Mouse (Mus musculus) midbrain, embryonic 15.5 days (tissue): ENCODE results near the gene Tmem145. TPM values are rescaled to one million over a fixed set of nuclear protein-coding genes. Genes with fewer than 3 reads are reported as not detected.
"Not testable (repeated sequence)": the region's sequence is repeated elsewhere in the genome, so short reads cannot be mapped to it uniquely, and the experiment has no call there.

Source experiments
- ATAC-seq: fragments of 200-750 bp; cut with Nextera tagmentation; replicated peaks from 2 replicates; pipeline ENCODE4 v1.8.0; 2017; ENCODE audit warnings: moderate TSS enrichment
- H3K27ac ChIP-seq: fragments of 300-500 bp; sonication (generic); 2 replicates; pipeline ENCODE4 v1.5.1; 2015; ENCODE audit warnings: mild to moderate bottlenecking, inconsistent platforms
- H3K27me3 ChIP-seq: fragments of 300-500 bp; sonication (generic); replicated peaks from 2 replicates; pipeline ENCODE4 v1.6.1; 2015; ENCODE audit warnings: inconsistent platforms
- H3K36me3 ChIP-seq: fragments of 300-500 bp; sonication (generic); replicated peaks from 2 replicates; pipeline ENCODE4 v1.6.1; 2015; ENCODE audit warnings: inconsistent platforms
- H3K4me1 ChIP-seq: fragments of 300-500 bp; sonication (generic); 2 replicates; pipeline ENCODE4 v1.6.1; 2015; ENCODE audit warnings: inconsistent platforms
- H3K4me2 ChIP-seq: fragments of 300-500 bp; sonication (generic); 2 replicates; pipeline ENCODE4 v1.6.1; 2015; ENCODE audit warnings: inconsistent platforms, mild to moderate bottlenecking, moderate library complexity
- H3K4me3 ChIP-seq: fragments of 300-500 bp; sonication (generic); 2 replicates; pipeline ENCODE4 v1.5.1; 2015; ENCODE audit warnings: mild to moderate bottlenecking, inconsistent platforms
- H3K9ac ChIP-seq: fragments of 300-500 bp; sonication (generic); 2 replicates; pipeline ENCODE4 v1.6.1; 2015; ENCODE audit warnings: mild to moderate bottlenecking, inconsistent platforms
- H3K9me3 ChIP-seq: fragments of 300-500 bp; sonication (generic); 2 replicates; pipeline ENCODE4 v1.6.1; 2016; ENCODE audit warnings: inconsistent platforms
- WGBS: fragments of 180-500 bp; shearing (Covaris S2); methylation state at CpG from one replicate; pipeline ENCODE4 v1.1.7; 2015; ENCODE audit warnings: mixed read lengths; 5-methylcytosine and 5-hydroxymethylcytosine counted together
- polyA plus RNA-seq: library from polyadenylated mRNA; unstranded; fragments of >200 nt; fragmentation: Nextera tagmentation; extraction: Ambion mirVana; gene quantifications from 2 replicates; pipeline ENCODE4 v1.2.1, GENCODE M21; 2015

The Tmem145 gene
- polyA plus RNA-seq, 1 experiment from 2014 or later = 102 TPM

GRCm38 (mm10) chr7:25316532-25317445 is 10.9 kb downstream of the Tmem145 start, which contains the start of gene Megf8:
Gene Megf8, plus strand, starts transcription at chr7:25317164.
- Histone ChIP-seq H3K4me1 (peaks cover 49% of the 10 kb centered on the region), H3K9ac (peak within 1 kb of the TSS; percentile 72), H3K9me3 (no peaks in the 10 kb centered on the region), H3K36me3 (no peaks in the 10 kb centered on the region), H3K27me3 (peaks cover 34% of the 10 kb centered on the region), H3K4me2 (peak within 1 kb of the TSS; percentile 94), H3K27ac (peak within 1 kb of the TSS; percentile 86), H3K4me3 (peak within 1 kb of the TSS; percentile 55)
- under 1% methylated on average over 52 of the region's 52 CpGs for WGBS
- ATAC-seq = peak; percentile 98

GRCm38 (mm10) chr7:25317446-25317999 is 11.6 kb downstream of the Tmem145 start:
- H3K4me3 ChIP-seq = peak overlapping the region; percentile 55
- peaks cover 26% of the 10 kb centered on the region for H3K27me3 ChIP-seq
- no peaks in the 10 kb centered on the region for H3K36me3 ChIP-seq
- no peak for ATAC-seq
- WGBS = 12% methylated on average over 21 of the region's 21 CpGs
- peak overlapping the region; percentile 72 for H3K9ac ChIP-seq
- H3K9me3 ChIP-seq = no peaks in the 10 kb centered on the region
- peak overlapping the region; percentile 94 for H3K4me2 ChIP-seq
- peaks cover 54% of the 10 kb centered on the region for H3K4me1 ChIP-seq
- peak overlapping the region; percentile 86 for H3K27ac ChIP-seq

GRCm38 (mm10) chr7:25322058-25322484 is 16.2 kb downstream of the Tmem145 start:
- no peak overlapping the region for H3K9ac ChIP-seq

GRCm38 (mm10) chr7:25323219-25323618 is 17.3 kb downstream of the Tmem145 start:
- H3K4me2 ChIP-seq = no peak overlapping the region
- WGBS = 95% methylated on average over 2 of the region's 2 CpGs
- no peak for ATAC-seq
- no peaks in the 10 kb centered on the region for H3K27me3 ChIP-seq
- H3K9me3 ChIP-seq = no peaks in the 10 kb centered on the region
- no peak overlapping the region for H3K27ac ChIP-seq
- no peak overlapping the region for H3K9ac ChIP-seq
- H3K4me3 ChIP-seq = no peak overlapping the region
- peaks cover 26% of the 10 kb centered on the region for H3K4me1 ChIP-seq
- H3K36me3 ChIP-seq = 0 out of 2 replicates have a peak, but pooled peaks cover 3% of the 10 kb centered on the region

More at GRCm38 (mm10) chr7:25322058-25322484, 16.2 kb downstream of the Tmem145 start:
- no peak for ATAC-seq
- H3K27ac ChIP-seq = 0 out of 2 replicates have a peak overlapping the region, but pooled peaks have one; percentile 53
- H3K4me2 ChIP-seq = no peak overlapping the region
- no peaks in the 10 kb centered on the region for H3K36me3 ChIP-seq
- peaks cover 36% of the 10 kb centered on the region for H3K4me1 ChIP-seq
- 12% methylated on average over 6 of the region's 6 CpGs for WGBS
- no peaks in the 10 kb centered on the region for H3K9me3 ChIP-seq
- no peaks in the 10 kb centered on the region for H3K27me3 ChIP-seq
- no peak overlapping the region for H3K4me3 ChIP-seq

GRCm38 (mm10) chr7:25325431-25325830 is 19.5 kb downstream of the Tmem145 start:
- not testable (repeated sequence) for H3K27me3 ChIP-seq, H3K4me3 ChIP-seq, H3K9me3 ChIP-seq, H3K36me3 ChIP-seq, ATAC-seq, H3K4me2 ChIP-seq, H3K27ac ChIP-seq, H3K9ac ChIP-seq
- 90% methylated on average over 6 of the region's 6 CpGs for WGBS
- peaks cover 15% of the 10 kb centered on the region for H3K4me1 ChIP-seq

- no peak for ATAC-seq
- no peak overlapping the region for H3K4me3 ChIP-seq
- H3K9me3 ChIP-seq = no peaks in the 10 kb centered on the region
- no peak overlapping the region for H3K4me2 ChIP-seq
- peaks cover 16% of the 10 kb centered on the region for H3K36me3 ChIP-seq
- H3K9ac ChIP-seq = no peak overlapping the region
- H3K27me3 ChIP-seq = no peaks in the 10 kb centered on the region
- peaks cover 10% of the 10 kb centered on the region for H3K4me1 ChIP-seq
- 81% methylated on average over 8 of the region's 8 CpGs for WGBS
- H3K27ac ChIP-seq = no peak overlapping the region
Observed at GRCm38 (mm10) chr7:25326233-25326632, 20.3 kb downstream of the Tmem145 start.

GRCm38 (mm10) chr7:25333596-25334307 is 27.8 kb downstream of the Tmem145 start:
- peaks cover 29% of the 10 kb centered on the region for H3K36me3 ChIP-seq
- H3K4me1 ChIP-seq = no peaks in the 10 kb centered on the region
- no peak overlapping the region for H3K27ac ChIP-seq
- no peaks in the 10 kb centered on the region for H3K27me3 ChIP-seq
- H3K4me2 ChIP-seq = no peak overlapping the region
- ATAC-seq = 0 out of 2 replicates have a peak, but pooled peaks have one; percentile 37
- H3K4me3 ChIP-seq = no peak overlapping the region
- H3K9ac ChIP-seq = no peak overlapping the region
- no peaks in the 10 kb centered on the region for H3K9me3 ChIP-seq
- 39% methylated on average over 16 of the region's 16 CpGs for WGBS

- H3K9me3 ChIP-seq = no peaks in the 10 kb centered on the region
- no peaks in the 10 kb centered on the region for H3K4me1 ChIP-seq
- no peak overlapping the region for H3K4me2 ChIP-seq
- no peaks in the 10 kb centered on the region for H3K27me3 ChIP-seq
- 84% methylated on average over 12 of the region's 12 CpGs for WGBS
- H3K36me3 ChIP-seq = peaks cover 29% of the 10 kb centered on the region
- H3K4me3 ChIP-seq = no peak overlapping the region
- no peak overlapping the region for H3K27ac ChIP-seq
- no peak for ATAC-seq
- H3K9ac ChIP-seq = no peak overlapping the region
Observed at GRCm38 (mm10) chr7:25334472-25334871, 28.6 kb downstream of the Tmem145 start.

GRCm38 (mm10) chr7:25339329-25339728 is 33.4 kb downstream of the Tmem145 start:
- H3K36me3 ChIP-seq = peaks cover 16% of the 10 kb centered on the region
- H3K27me3 ChIP-seq = no peaks in the 10 kb centered on the region
- no peak overlapping the region for H3K27ac ChIP-seq
- no peak overlapping the region for H3K4me3 ChIP-seq
- H3K4me1 ChIP-seq = no peaks in the 10 kb centered on the region
- no peak overlapping the region for H3K4me2 ChIP-seq
- ATAC-seq = no peak
- no peak overlapping the region for H3K9ac ChIP-seq
- 93% methylated on average over 9 of the region's 9 CpGs for WGBS
- H3K9me3 ChIP-seq = no peaks in the 10 kb centered on the region

- Histone ChIP-seq H3K27ac (peak overlapping the region; percentile 19; the same call in 1 of the 2 replicates), H3K9ac (no peak overlapping the region), H3K9me3 (no peaks in the 10 kb centered on the region), H3K4me3 (no peak overlapping the region), H3K27me3 (no peaks in the 10 kb centered on the region), H3K4me1 (no peaks in the 10 kb centered on the region), H3K36me3 (peaks cover 13% of the 10 kb centered on the region; the same call in 1 of the 2 replicates), H3K4me2 (no peak overlapping the region)
- ATAC-seq = peak; percentile 81
- 65% methylated on average over 20 of the region's 20 CpGs for WGBS
Observed at GRCm38 (mm10) chr7:25341000-25341784, 35.3 kb downstream of the Tmem145 start.

- H3K36me3 ChIP-seq = peaks cover 42% of the 10 kb centered on the region
- ATAC-seq = no peak
Observed at GRCm38 (mm10) chr7:25348861-25349260, 43.0 kb downstream of the Tmem145 start.

More at GRCm38 (mm10) chr7:25348861-25349260, 43.0 kb downstream of the Tmem145 start:
- H3K27me3 ChIP-seq = no peaks in the 10 kb centered on the region
- H3K4me2 ChIP-seq = no peak overlapping the region
- H3K4me3 ChIP-seq = no peak overlapping the region
- WGBS = 95% methylated on average over 8 of the region's 8 CpGs
- no peaks in the 10 kb centered on the region for H3K9me3 ChIP-seq
- no peak overlapping the region for H3K27ac ChIP-seq
- no peaks in the 10 kb centered on the region for H3K4me1 ChIP-seq
- H3K9ac ChIP-seq = no peak overlapping the region
